Mouse (Mus musculus) CH12.LX (cell line): ENCODE results near the gene Eif3a. TPM values are rescaled to one million over a fixed set of nuclear protein-coding genes. Genes with fewer than 3 reads are reported as not detected.
A peak's percentile ranks its signal among the peaks of the same experiment; 100 is the strongest.

Experiments used
- DNase-seq: peaks from one replicate; pipeline ENCODE4 v3.0.0-alpha.2; 2013; ENCODE audit errors: extremely low read depth
- H3K27ac ChIP-seq: 2 replicates; pipeline ENCODE4 v1.5.1; 2012; ENCODE audit warnings: low read depth, mild to moderate bottlenecking, control low read depth, moderate library complexity; ENCODE audit not compliant: insufficient read depth
- H3K27me3 ChIP-seq: replicated peaks from 2 replicates; pipeline ENCODE3; 2012; ENCODE audit warnings: inconsistent platforms
- H3K36me3 ChIP-seq, 2 experiments: replicated peaks in 1 of 2; 2 replicates each; pipeline versions ENCODE3 to v1.6.1; 2012; ENCODE audit warnings: inconsistent platforms in 1 of 2, low read length in 1 of 2, mild to moderate bottlenecking in 1 of 2, mixed read lengths in 1 of 2, moderate library complexity in 1 of 2; ENCODE audit not compliant: control insufficient read depth in 1 of 2, insufficient read depth in 1 of 2
- H3K4me1 ChIP-seq, 2 experiments: 2 replicates each; pipeline ENCODE4 v1.6.1; 2012; ENCODE audit warnings: inconsistent platforms in 1 of 2, moderate library complexity in 1 of 2; ENCODE audit not compliant: insufficient read depth in 2 of 2, control insufficient read depth in 1 of 2
- H3K4me2 ChIP-seq: 2 replicates; pipeline ENCODE4 v1.6.1; 2012; ENCODE audit warnings: low read depth, mild to moderate bottlenecking, control low read depth; ENCODE audit not compliant: poor library complexity, insufficient read depth, severe bottlenecking
- H3K4me3 ChIP-seq, 3 experiments: fragments of 150-350 bp in 1 of 3; sonication (generic) in 1 of 3; replicated peaks in 1 of 3; 2 replicates each; pipeline versions ENCODE3 to v1.5.1; 2011 to 2012; ENCODE audit warnings: low read depth in 2 of 3, low read length in 2 of 3, mild to moderate bottlenecking in 2 of 3, moderate library complexity in 2 of 3, control low read depth in 1 of 3, improper control_type of control experiment in 1 of 3, inconsistent platforms in 1 of 3, mixed read lengths in 1 of 3; ENCODE audit not compliant: poor library complexity in 1 of 3
- H3K79me2 ChIP-seq: replicated peaks from 2 replicates; pipeline ENCODE4 v1.6.1; 2012; ENCODE audit warnings: mild to moderate bottlenecking, moderate library complexity; ENCODE audit not compliant: control insufficient read depth, poor library complexity, insufficient read depth, severe bottlenecking; ENCODE audit errors: extremely low read depth
- H3K9ac ChIP-seq: 2 replicates; pipeline ENCODE4 v1.6.1; 2012; ENCODE audit warnings: low read depth, mild to moderate bottlenecking, control low read depth, moderate library complexity; ENCODE audit not compliant: insufficient read depth
- H3K9me3 ChIP-seq: replicated peaks from 2 replicates; pipeline ENCODE3; 2012; ENCODE audit warnings: low read length, inconsistent platforms, mixed read lengths
- CHD1 ChIP-seq: IDR thresholded peaks from 2 replicates; pipeline ENCODE4 v1.6.1; 2012; ENCODE audit warnings: low read depth, low read length, improper control_type of control experiment, inconsistent platforms
- CHD2 ChIP-seq: IDR thresholded peaks from 2 replicates; pipeline ENCODE4 v1.6.1; 2011; ENCODE audit warnings: low read length, improper control_type of control experiment
- CTCF ChIP-seq, 2 experiments: IDR thresholded peaks in 1 of 2; conservative IDR thresholded peaks in 1 of 2; 2 replicates each; pipeline ENCODE4 v1.5.1; 2011 to 2012; ENCODE audit warnings: low read depth in 2 of 2, low read length in 2 of 2, improper control_type of control experiment in 1 of 2, inconsistent platforms in 1 of 2, mild to moderate bottlenecking in 1 of 2, moderate library complexity in 1 of 2
- ELF1 ChIP-seq: IDR thresholded peaks from 2 replicates; pipeline ENCODE4 v1.6.1; 2014; ENCODE audit warnings: low read depth, mild to moderate bottlenecking, inconsistent platforms, low read length, improper control_type of control experiment
- EP300 ChIP-seq: IDR thresholded peaks from 2 replicates; pipeline ENCODE4 v1.6.1; 2011; ENCODE audit warnings: low read length, improper control_type of control experiment
- ETS1 ChIP-seq: conservative IDR thresholded peaks from 2 replicates; pipeline ENCODE4 v1.6.1; 2012; ENCODE audit warnings: low read depth, mild to moderate bottlenecking, inconsistent platforms, low read length, improper control_type of control experiment, moderate library complexity
- GABPA ChIP-seq: IDR thresholded peaks from 2 replicates; pipeline ENCODE4 v1.6.1; 2012; ENCODE audit warnings: low read depth, low read length, improper control_type of control experiment, inconsistent platforms; ENCODE audit not compliant: insufficient replicate concordance
- IRF4 ChIP-seq: IDR thresholded peaks from 2 replicates; pipeline ENCODE4 v1.6.1; 2014; ENCODE audit warnings: low read depth, mild to moderate bottlenecking, inconsistent platforms, low read length, improper control_type of control experiment
- JUN ChIP-seq: IDR thresholded peaks from 2 replicates; pipeline ENCODE4 v1.6.1; 2011; ENCODE audit warnings: low read depth, mild to moderate bottlenecking, low read length, improper control_type of control experiment, moderate library complexity; ENCODE audit not compliant: insufficient read depth
- JUND ChIP-seq: conservative IDR thresholded peaks from 2 replicates; pipeline ENCODE4 v1.6.1; 2011; ENCODE audit warnings: low read depth, low read length, improper control_type of control experiment
- KAT2A ChIP-seq: IDR thresholded peaks from 2 replicates; pipeline ENCODE4 v1.6.1; 2012; ENCODE audit warnings: low read length, improper control_type of control experiment, inconsistent platforms; ENCODE audit not compliant: insufficient replicate concordance
- MAFK ChIP-seq: IDR thresholded peaks from 2 replicates; pipeline ENCODE4 v1.6.1; 2011; ENCODE audit warnings: low read length, improper control_type of control experiment; ENCODE audit not compliant: insufficient replicate concordance
- MAZ ChIP-seq: IDR thresholded peaks from 2 replicates; pipeline ENCODE4 v1.6.1; 2012; ENCODE audit warnings: low read depth, mild to moderate bottlenecking, inconsistent platforms, low read length, improper control_type of control experiment, moderate library complexity
- MXI1 ChIP-seq: IDR thresholded peaks from 2 replicates; pipeline ENCODE4 v1.6.1; 2011; ENCODE audit warnings: mild to moderate bottlenecking, low read depth, low read length, improper control_type of control experiment
- MYC ChIP-seq: IDR thresholded peaks from 2 replicates; pipeline ENCODE4 v1.6.1; 2011; ENCODE audit warnings: low read depth, mild to moderate bottlenecking, improper control_type of control experiment, low read length
- PAX5 ChIP-seq: IDR thresholded peaks from 2 replicates; pipeline ENCODE4 v1.6.1; 2012; ENCODE audit warnings: low read length, inconsistent platforms, mixed read lengths
- POLR2A ChIP-seq: IDR thresholded peaks from 2 replicates; pipeline ENCODE4 v1.6.1; 2011; ENCODE audit warnings: low read depth, mild to moderate bottlenecking, improper control_type of control experiment, low read length
- POLR2AphosphoS2 ChIP-seq: IDR thresholded peaks from 2 replicates; pipeline ENCODE4 v1.6.1; 2011; ENCODE audit warnings: low read depth, low read length, improper control_type of control experiment
- RAD21 ChIP-seq: IDR thresholded peaks from 2 replicates; pipeline ENCODE4 v1.6.1; 2011; ENCODE audit warnings: low read depth, mild to moderate bottlenecking, low read length, improper control_type of control experiment, moderate library complexity
- RCOR1 ChIP-seq: conservative IDR thresholded peaks from 2 replicates; pipeline ENCODE4 v1.6.1; 2012; ENCODE audit warnings: low read depth, mild to moderate bottlenecking, inconsistent platforms, low read length, improper control_type of control experiment
- SIN3A ChIP-seq: IDR thresholded peaks from 2 replicates; pipeline ENCODE4 v1.6.1; 2012; ENCODE audit warnings: low read length, improper control_type of control experiment, inconsistent platforms
- SMC3 ChIP-seq: IDR thresholded peaks from 2 replicates; pipeline ENCODE4 v1.6.1; 2011; ENCODE audit warnings: low read depth, low read length, improper control_type of control experiment
- TBP ChIP-seq: conservative IDR thresholded peaks from 2 replicates; pipeline ENCODE4 v1.6.1; 2011; ENCODE audit warnings: low read depth, low read length, improper control_type of control experiment
- TCF12 ChIP-seq: IDR thresholded peaks from 2 replicates; pipeline ENCODE4 v1.6.1; 2014; ENCODE audit warnings: low read depth, mild to moderate bottlenecking, inconsistent platforms, low read length, improper control_type of control experiment
- UBTF ChIP-seq: IDR thresholded peaks from 2 replicates; pipeline ENCODE4 v1.6.1; 2012; ENCODE audit warnings: low read depth, mild to moderate bottlenecking, inconsistent platforms, low read length, improper control_type of control experiment, moderate library complexity
- USF2 ChIP-seq: conservative IDR thresholded peaks from 2 replicates; pipeline ENCODE4 v1.6.1; 2011; ENCODE audit warnings: low read depth, low read length, improper control_type of control experiment
- ZC3H11A ChIP-seq: IDR thresholded peaks from 2 replicates; pipeline ENCODE4 v1.6.1; 2012; ENCODE audit warnings: low read depth, mild to moderate bottlenecking, inconsistent platforms, low read length, improper control_type of control experiment
- ZKSCAN1 ChIP-seq: IDR thresholded peaks from 2 replicates; pipeline ENCODE4 v1.6.1; 2012; ENCODE audit warnings: low read depth, inconsistent platforms, low read length, improper control_type of control experiment, borderline replicate concordance
- ZMIZ1 ChIP-seq: IDR thresholded peaks from 2 replicates; pipeline ENCODE4 v1.6.1; 2012; ENCODE audit warnings: low read depth, mild to moderate bottlenecking, inconsistent platforms, low read length, improper control_type of control experiment
- ZNF384 ChIP-seq: IDR thresholded peaks from 2 replicates; pipeline ENCODE4 v1.6.1; 2012; ENCODE audit warnings: low read depth, low read length, improper control_type of control experiment, inconsistent platforms
- dilution Hi-C: fragments of 300-500 bp; cut with MboI; formaldehyde crosslinking; loops from 2 replicates; pipeline ENCODE4 v1.14.3; 2020; ENCODE audit warnings: low sequenced_read_pairs; ENCODE audit not compliant: extremely low pct_unique_long_range_greater_than_20kb, extremely low pct_ligation_motif_present
- in situ Hi-C: fragments of 300-500 bp; cut with MboI; formaldehyde crosslinking; loops from 3 replicates; pipeline ENCODE4 v1.14.3; 2019; ENCODE audit warnings: low sequenced_read_pairs, low pct_ligation_motif_present, low pct_unique_long_range_greater_than_20kb, mixed read lengths
- polyA plus RNA-seq: library from polyadenylated mRNA; unstranded; fragments of >175 nt; gene quantifications from 2 replicates; pipeline ENCODE4 v1.2.1, GENCODE M21; 2012; ENCODE audit warnings: low read depth; ENCODE audit not compliant: insufficient read length
- total RNA-seq, 2 experiments: library from RNA; depleted of rRNA; stranded (reverse); fragments of 300-350 nt in 1 of 2; fragments of >200 nt in 1 of 2; gene quantifications; 2 replicates each; pipeline ENCODE4 v1.2.3; 2012 to 2014

Eif3a gene
- total and polyA plus RNA-seq, 3 experiments: 128 to 372 (median 213) TPM

DNA sequence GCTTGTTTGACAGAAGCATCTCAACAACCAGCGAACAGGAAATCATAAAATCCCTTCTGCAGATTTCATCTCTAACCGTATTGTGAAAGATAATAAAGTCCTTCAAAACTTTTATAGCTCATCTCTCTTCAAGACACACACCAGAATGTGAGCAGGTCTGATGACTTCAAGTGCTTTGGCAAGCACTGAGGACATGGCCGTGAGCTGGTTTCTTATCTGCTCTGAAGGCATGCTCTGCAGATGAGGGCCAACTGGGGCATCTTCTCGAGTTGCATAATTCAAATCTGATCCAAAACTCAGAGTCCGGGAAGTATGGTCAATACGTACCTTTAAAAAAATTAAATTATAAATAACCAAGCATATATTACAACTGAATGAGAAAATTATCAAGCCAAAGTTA lies 17.1 kb downstream of the Eif3a start:
- dilution Hi-C loops: no loop called here
- TF ChIP-seq MAFK (no peak), MYC (no peak), ZKSCAN1 (no peak), JUND (no peak), PAX5 (no peak), ZMIZ1 (no peak), KAT2A (no peak), USF2 (no peak), UBTF (no peak), CHD2 (no peak), SIN3A (no peak), MXI1 (no peak), MAZ (no peak), GABPA (no peak), RAD21 (no peak)
- in situ Hi-C loops: no loop called here

GRCm38 (mm10) chr19:60758896-60759835 lies 31.3 kb downstream of the Eif3a start:
- Histone ChIP-seq H3K27ac (no peak overlapping the region), H3K9me3 (no peaks in the 10 kb centered on the region), H3K79me2 (peaks cover 5% of the 10 kb centered on the region), H3K27me3 (peaks cover 4% of the 10 kb centered on the region), H3K4me1 (peaks cover 0 to 16% of the 10 kb centered on the region in 2 experiments; a peak in 2 of 4 replicates), H3K4me3 (no peak overlapping the region), H3K36me3 (peaks cover 25 to 46% of the 10 kb centered on the region in 2 experiments), H3K9ac (no peak overlapping the region), H3K4me2 (no peak overlapping the region)
- TF ChIP-seq CHD2: 0 out of 2 replicates have a peak, but pooled peaks have one; percentile 36
- TF ChIP-seq TCF12: no peak
- no peak for TF ChIP-seq SMC3
- no peak for TF ChIP-seq PAX5
- no peak for TF ChIP-seq ZNF384
- no peak for TF ChIP-seq GABPA
- no peak for TF ChIP-seq EP300
- no peak for TF ChIP-seq ELF1
- TF ChIP-seq ZC3H11A: no peak
- peak; percentile 38 for TF ChIP-seq POLR2A
- TF ChIP-seq ZKSCAN1: no peak
- no peak for TF ChIP-seq CHD1
- TF ChIP-seq JUN: no peak
- no peak for TF ChIP-seq RCOR1
- no peak for TF ChIP-seq TBP
- TF ChIP-seq MAZ: no peak
- TF ChIP-seq IRF4: no peak
- no peak for TF ChIP-seq USF2
- TF ChIP-seq RAD21: no peak
- TF ChIP-seq POLR2AphosphoS2: 0 out of 2 replicates have a peak, but pooled peaks have one; percentile 76
- no peak for TF ChIP-seq CTCF (conservative IDR thresholded peaks at IDR 0.05 in 1 of 2, IDR thresholded peaks at IDR 0.05 in 1 of 2; ENCODE audit: low read depth in 2 of 2, low read length in 2 of 2)
- peak; percentile 4; the same call in 1 of the 2 replicates for TF ChIP-seq ZMIZ1
- no peak for TF ChIP-seq ETS1
- TF ChIP-seq UBTF: no peak
- in situ Hi-C loops (no loop called here), dilution Hi-C loops (no loop called here)
- no peak for DNase-seq

More for the DNA sequence above, 17.1 kb downstream of the Eif3a start:
- Histone ChIP-seq H3K4me1 (no peaks in the 10 kb centered on the region), H3K27me3 (no peaks in the 10 kb centered on the region), H3K4me2 (no peak overlapping the region), H3K79me2 (peaks cover 39% of the 10 kb centered on the region), H3K9ac (no peak overlapping the region), H3K9me3 (no peaks in the 10 kb centered on the region), H3K36me3 (peaks cover 50 to 93% of the 10 kb centered on the region in 2 experiments), H3K4me3 (no peak overlapping the region), H3K27ac (no peak overlapping the region)
- DNase-seq: no peak
